Mouse (Mus musculus) neural tube, embryonic 11.5 days (tissue): ENCODE measurements around the gene Dnajc6. TPM values are rescaled to one million over a fixed set of nuclear protein-coding genes. Genes with fewer than 3 reads are reported as not detected.

Experiments
- ATAC-seq: fragments of 200-750 bp; cut with Nextera tagmentation; 2 replicates; pipeline ENCODE4 v1.8.0; 2017; ENCODE audit warnings: moderate number of reproducible peaks, mild to moderate bottlenecking, moderate TSS enrichment, moderate library complexity; ENCODE audit not compliant: insufficient read depth, low FRiP score, low TSS enrichment
- DNase-seq: peaks from one replicate; pipeline ENCODE4 v3.0.0-alpha.2; 2015; ENCODE audit warnings: low spot score
- H3K27ac ChIP-seq: fragments of 300-500 bp; sonication (generic); 2 replicates; pipeline ENCODE4 v1.5.1; 2014; ENCODE audit warnings: low read depth, mild to moderate bottlenecking, low read length
- H3K27me3 ChIP-seq: fragments of 300-500 bp; sonication (generic); 2 replicates; pipeline ENCODE4 v1.6.1; 2014; ENCODE audit warnings: mild to moderate bottlenecking, low read length, mixed read lengths; ENCODE audit not compliant: control insufficient read depth, insufficient read depth
- H3K36me3 ChIP-seq: fragments of 300-500 bp; sonication (generic); 2 replicates; pipeline ENCODE4 v1.6.1; 2014; ENCODE audit warnings: mild to moderate bottlenecking, low read length, moderate library complexity, mixed read lengths; ENCODE audit not compliant: control insufficient read depth, insufficient read depth
- H3K4me1 ChIP-seq: fragments of 300-500 bp; sonication (generic); 2 replicates; pipeline ENCODE4 v1.6.1; 2014; ENCODE audit warnings: low read length, mixed read lengths; ENCODE audit not compliant: control insufficient read depth, insufficient read depth
- H3K4me2 ChIP-seq: fragments of 300-500 bp; sonication (generic); 2 replicates; pipeline ENCODE4 v1.6.1; 2014; ENCODE audit warnings: low read depth, mild to moderate bottlenecking, moderate library complexity
- H3K4me3 ChIP-seq: fragments of 300-500 bp; sonication (generic); 2 replicates; pipeline ENCODE4 v1.5.1; 2014; ENCODE audit warnings: low read depth, low read length
- H3K9ac ChIP-seq: fragments of 300-500 bp; sonication (generic); 2 replicates; pipeline ENCODE4 v1.6.1; 2014; ENCODE audit warnings: mild to moderate bottlenecking, low read length
- H3K9me3 ChIP-seq: fragments of 300-500 bp; sonication (generic); 2 replicates; pipeline ENCODE4 v1.6.1; 2016; ENCODE audit warnings: low read length; ENCODE audit not compliant: control insufficient read depth
- WGBS: fragments of 180-500 bp; shearing (Covaris S2); extraction: QIAGEN DNeasy Blood & Tissue Kit; methylation state at CpG from one replicate; pipeline ENCODE4 v1.1.7; 2014; 5-methylcytosine and 5-hydroxymethylcytosine counted together
- polyA plus RNA-seq: library from polyadenylated mRNA; unstranded; fragments of >200 nt; fragmentation: Nextera tagmentation; extraction: Ambion mirVana; gene quantifications from 2 replicates; pipeline ENCODE4 v1.2.1, GENCODE M21; 2014

Dnajc6 gene
- polyA plus RNA-seq, 1 experiment from 2014 or later = 9.7 TPM

GRCm38 (mm10) chr4:101585455-101586184, 89.2 kb downstream of the Dnajc6 start:
- H3K4me3 ChIP-seq = no peak overlapping the region
- no peak overlapping the region for H3K4me2 ChIP-seq
- peak overlapping the region; percentile 73 for H3K27ac ChIP-seq
- ATAC-seq (peak; percentile 32), DNase-seq (no peak)
- no peaks in the 10 kb centered on the region for H3K36me3 ChIP-seq
- peaks cover 7% of the 10 kb centered on the region for H3K4me1 ChIP-seq
- no peaks in the 10 kb centered on the region for H3K27me3 ChIP-seq
- H3K9me3 ChIP-seq = no peaks in the 10 kb centered on the region
- WGBS = 67% methylated on average over 8 of the region's 8 CpGs
- H3K9ac ChIP-seq = no peak overlapping the region

GRCm38 (mm10) chr4:101588932-101589331, 92.5 kb downstream of the Dnajc6 start:
- H3K4me3 ChIP-seq = no peak overlapping the region

GRCm38 (mm10) chr4:101589771-101590170, 93.3 kb downstream of the Dnajc6 start:
- Histone ChIP-seq H3K27ac (no peak overlapping the region), H3K9me3 (no peaks in the 10 kb centered on the region), H3K36me3 (no peaks in the 10 kb centered on the region), H3K27me3 (no peaks in the 10 kb centered on the region), H3K4me3 (no peak overlapping the region), H3K9ac (no peak overlapping the region), H3K4me1 (peaks cover 7% of the 10 kb centered on the region), H3K4me2 (no peak overlapping the region)
- ATAC-seq (no peak), DNase-seq (no peak)
- 91% methylated on average over 3 of the region's 3 CpGs for WGBS

More at GRCm38 (mm10) chr4:101588932-101589331, 92.5 kb downstream of the Dnajc6 start:
- ATAC-seq (peak; percentile 66; the same call in 1 of the 2 replicates), DNase-seq (peak; percentile 54)
- no peak overlapping the region for H3K4me2 ChIP-seq
- peaks cover 7% of the 10 kb centered on the region for H3K4me1 ChIP-seq
- no peaks in the 10 kb centered on the region for H3K36me3 ChIP-seq
- no peaks in the 10 kb centered on the region for H3K9me3 ChIP-seq
- WGBS = 59% methylated on average over 8 of the region's 8 CpGs
- H3K27me3 ChIP-seq = no peaks in the 10 kb centered on the region
- no peak overlapping the region for H3K27ac ChIP-seq
- H3K9ac ChIP-seq = no peak overlapping the region

- no peak for DNase-seq
- WGBS = 95% methylated on average over 1 of the region's 1 CpGs
Observed at GRCm38 (mm10) chr4:101591400-101591799, 95.0 kb downstream of the Dnajc6 start.

GRCm38 (mm10) chr4:101592466-101592865, 96.0 kb downstream of the Dnajc6 start:
- Histone ChIP-seq H3K9ac (no peak overlapping the region), H3K4me2 (no peak overlapping the region), H3K4me3 (no peak overlapping the region), H3K4me1 (no peaks in the 10 kb centered on the region), H3K36me3 (no peaks in the 10 kb centered on the region), H3K9me3 (no peaks in the 10 kb centered on the region), H3K27ac (no peak overlapping the region), H3K27me3 (no peaks in the 10 kb centered on the region)
- ATAC-seq = no peak
- WGBS = 74% methylated on average over 3 of the region's 3 CpGs
- no peak for DNase-seq

More at GRCm38 (mm10) chr4:101591400-101591799, 95.0 kb downstream of the Dnajc6 start:
- Histone ChIP-seq H3K36me3 (no peaks in the 10 kb centered on the region), H3K27ac (no peak overlapping the region), H3K4me1 (no peaks in the 10 kb centered on the region), H3K9ac (no peak overlapping the region), H3K27me3 (no peaks in the 10 kb centered on the region), H3K9me3 (no peaks in the 10 kb centered on the region), H3K4me2 (no peak overlapping the region), H3K4me3 (no peak overlapping the region)
- no peak for ATAC-seq

GRCm38 (mm10) chr4:101601758-101602157, 105.3 kb downstream of the Dnajc6 start:
- Histone ChIP-seq H3K4me3 (no peak overlapping the region), H3K9ac (no peak overlapping the region), H3K27me3 (no peaks in the 10 kb centered on the region), H3K4me2 (no peak overlapping the region), H3K4me1 (no peaks in the 10 kb centered on the region), H3K27ac (no peak overlapping the region), H3K36me3 (no peaks in the 10 kb centered on the region), H3K9me3 (no peaks in the 10 kb centered on the region)
- DNase-seq (peak; percentile 16), ATAC-seq (no peak)

GRCm38 (mm10) chr4:101603635-101604034, 107.2 kb downstream of the Dnajc6 start:
- no peak for ATAC-seq

GRCm38 (mm10) chr4:101616520-101616919, 120.1 kb downstream of the Dnajc6 start:
- DNase-seq (no peak), ATAC-seq (no peak)
- H3K9me3 ChIP-seq = no peaks in the 10 kb centered on the region
- no peak overlapping the region for H3K4me2 ChIP-seq
- H3K27me3 ChIP-seq = no peaks in the 10 kb centered on the region
- no peak overlapping the region for H3K4me3 ChIP-seq
- H3K27ac ChIP-seq = no peak overlapping the region
- 84% methylated on average over 5 of the region's 5 CpGs for WGBS
- H3K36me3 ChIP-seq = no peaks in the 10 kb centered on the region
- H3K9ac ChIP-seq = no peak overlapping the region
- no peaks in the 10 kb centered on the region for H3K4me1 ChIP-seq

More at GRCm38 (mm10) chr4:101603635-101604034, 107.2 kb downstream of the Dnajc6 start:
- Histone ChIP-seq H3K9me3 (no peaks in the 10 kb centered on the region), H3K4me2 (no peak overlapping the region), H3K4me1 (no peaks in the 10 kb centered on the region), H3K9ac (no peak overlapping the region), H3K4me3 (no peak overlapping the region), H3K27ac (no peak overlapping the region), H3K27me3 (no peaks in the 10 kb centered on the region), H3K36me3 (no peaks in the 10 kb centered on the region)
- DNase-seq = no peak
- WGBS = 81% methylated on average over 3 of the region's 3 CpGs

- H3K9me3 ChIP-seq = no peaks in the 10 kb centered on the region
- 59% methylated on average over 2 of the region's 2 CpGs for WGBS
- DNase-seq (no peak), ATAC-seq (no peak)
- H3K4me2 ChIP-seq = no peak overlapping the region
- H3K4me1 ChIP-seq = no peaks in the 10 kb centered on the region
- H3K27me3 ChIP-seq = no peaks in the 10 kb centered on the region
- no peaks in the 10 kb centered on the region for H3K36me3 ChIP-seq
- H3K27ac ChIP-seq = no peak overlapping the region
- H3K4me3 ChIP-seq = no peak overlapping the region
- H3K9ac ChIP-seq = no peak overlapping the region
Observed at GRCm38 (mm10) chr4:101617742-101618141, 121.3 kb downstream of the Dnajc6 start.
